Mouse (Mus musculus) kidney, adult 8-10 months (tissue): Measurements from ENCODE around the gene Odf4.
A peak's percentile ranks its signal among the peaks of the same experiment; 100 is the strongest.

Experiments
- DNase-seq, 2 experiments: peaks; one replicate each; pipeline ENCODE4 v3.0.0; 2022

Odf4 gene

DNA sequence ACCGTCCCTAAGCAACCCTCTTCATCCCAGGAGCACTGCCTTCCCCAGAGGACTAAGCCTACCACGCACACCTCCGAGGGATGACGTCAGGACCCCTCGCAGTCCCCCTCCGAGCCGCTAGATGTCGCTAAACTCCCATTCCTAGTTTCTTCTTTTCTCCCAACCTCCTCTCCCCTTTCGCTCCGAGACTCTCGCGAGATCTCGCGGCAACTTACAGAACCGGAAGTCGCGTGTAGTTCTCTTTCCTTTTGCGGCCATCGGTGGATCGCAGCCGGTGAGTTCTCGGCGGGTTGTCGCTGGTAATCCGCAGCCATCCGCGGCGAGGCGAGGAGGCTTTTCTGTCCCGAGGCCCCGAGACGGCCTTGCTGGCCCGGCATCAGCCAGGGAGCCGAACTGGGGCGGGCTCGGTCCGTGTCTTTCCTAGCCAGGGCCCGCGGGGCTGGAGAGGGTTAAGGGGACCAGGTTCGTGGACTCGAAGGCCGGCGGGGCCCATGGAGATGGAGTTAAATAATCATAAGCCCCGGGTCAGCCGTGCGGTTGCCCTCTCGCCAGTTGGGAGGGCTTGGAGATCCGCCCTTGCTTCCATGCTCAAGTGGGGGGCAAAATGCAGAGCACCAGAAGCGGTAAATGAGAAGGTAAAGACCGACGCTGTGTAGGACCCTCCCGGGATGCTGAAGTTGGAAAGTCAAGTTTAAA lies 25.4 kb downstream of the Odf4 start, which contains the start of gene Rpl26:
Gene Rpl26, plus strand, starts transcription at position 233 of the 696 bp plus-strand sequence.
- peak; percentile 97 to 100 for DNase-seq

DNA sequence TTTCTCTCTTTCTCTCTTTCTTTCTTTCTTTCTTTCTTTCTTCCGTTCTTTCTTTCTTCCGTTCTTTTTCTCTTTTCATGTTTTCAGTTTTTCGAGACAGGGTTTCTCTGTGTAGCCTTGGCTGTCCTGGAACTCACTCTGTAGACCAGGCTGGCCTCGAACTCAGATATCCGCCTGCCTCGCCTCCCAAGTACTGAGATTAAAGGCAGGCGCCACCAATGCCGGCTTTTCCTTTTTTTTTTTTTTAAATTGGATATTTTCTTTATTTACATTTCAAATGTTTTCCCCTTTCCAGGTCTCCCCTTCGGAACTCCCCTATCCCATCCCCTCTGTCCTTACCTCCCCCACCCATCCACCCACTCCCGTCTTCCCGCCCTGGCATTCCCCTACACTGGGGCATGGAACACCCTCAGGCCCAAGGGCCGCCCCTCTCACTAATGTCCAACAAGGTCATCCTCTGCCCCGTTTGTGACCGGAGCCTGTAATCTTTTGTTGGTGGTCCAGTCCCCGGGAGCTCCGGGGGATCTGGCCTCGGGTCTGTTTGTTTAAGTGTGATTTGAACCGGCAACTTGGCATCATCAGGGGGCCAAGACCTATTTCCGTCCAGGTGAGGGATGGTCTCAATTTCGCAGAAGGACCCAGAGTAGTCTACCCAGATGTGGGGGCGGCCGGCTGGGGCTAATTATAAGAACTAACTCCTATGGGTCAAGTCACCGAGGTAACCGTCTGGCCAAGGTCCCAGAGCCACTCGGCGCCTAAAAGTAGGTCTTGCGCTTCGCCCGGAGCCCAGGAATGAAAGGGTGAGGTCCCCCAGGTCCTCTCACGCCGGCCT lies 26.1 kb downstream of the Odf4 start:
- peak in 1 of 2 experiments; percentile 30 for DNase-seq

DNA sequence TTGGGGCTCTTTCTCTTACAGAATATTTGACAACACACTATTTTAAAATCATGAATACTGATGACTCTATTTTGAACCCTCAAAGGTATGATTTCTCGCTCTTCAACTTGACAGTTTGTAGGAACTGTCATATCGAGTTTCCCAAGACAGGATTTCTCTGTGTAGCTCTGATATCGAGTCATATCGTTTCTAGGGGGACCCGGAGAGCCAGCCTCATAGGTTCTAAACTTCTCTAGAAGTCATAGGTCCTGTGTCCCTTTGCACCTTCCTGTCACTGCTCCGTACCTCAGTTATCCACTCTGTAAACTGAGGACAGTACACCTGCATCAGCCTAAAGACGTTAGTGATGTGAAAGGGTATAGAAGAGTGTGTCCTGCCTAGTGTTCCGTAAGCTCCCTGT lies 27.1 kb downstream of the Odf4 start:
- DNase-seq: no peak

DNA sequence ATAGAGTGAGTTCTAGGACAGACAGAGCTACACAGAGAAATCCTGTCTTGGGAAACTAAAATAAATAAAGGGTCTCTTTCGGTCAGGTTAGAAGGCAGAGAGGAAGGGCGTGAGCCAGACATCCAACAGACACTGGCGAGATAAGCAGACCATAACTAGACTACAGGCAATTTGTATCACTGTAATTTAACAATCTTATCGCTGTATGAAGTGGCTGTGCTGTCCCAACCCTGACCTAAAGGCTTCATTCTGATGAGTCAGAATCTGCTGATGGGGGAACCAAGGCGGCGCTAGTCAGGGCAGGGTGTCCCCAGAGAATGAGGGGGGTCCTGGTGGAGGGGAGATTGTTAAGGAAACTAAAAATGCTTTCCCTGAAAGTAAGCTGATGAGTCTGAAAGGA lies 28.1 kb downstream of the Odf4 start:
- no peak for DNase-seq

DNA sequence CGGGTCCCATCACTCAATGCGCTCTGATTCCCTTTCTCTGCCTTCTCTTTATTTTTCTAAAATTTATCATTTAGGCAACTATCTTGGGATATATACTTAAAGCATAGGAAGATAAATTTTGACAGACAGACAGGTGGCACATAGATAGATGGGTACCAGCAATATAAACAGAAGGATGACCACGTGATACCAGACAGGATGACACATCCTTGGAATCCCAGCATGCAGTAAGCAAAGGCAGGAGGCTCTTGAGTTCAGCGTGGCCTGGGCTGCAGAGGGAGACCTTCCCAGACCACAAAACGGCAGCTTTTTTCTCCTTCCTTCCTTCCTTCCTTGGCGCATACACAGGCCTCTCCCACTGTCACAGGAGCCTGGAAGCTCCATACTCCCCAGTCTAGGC lies 29.0 kb downstream of the Odf4 start:
- no peak for DNase-seq

DNA sequence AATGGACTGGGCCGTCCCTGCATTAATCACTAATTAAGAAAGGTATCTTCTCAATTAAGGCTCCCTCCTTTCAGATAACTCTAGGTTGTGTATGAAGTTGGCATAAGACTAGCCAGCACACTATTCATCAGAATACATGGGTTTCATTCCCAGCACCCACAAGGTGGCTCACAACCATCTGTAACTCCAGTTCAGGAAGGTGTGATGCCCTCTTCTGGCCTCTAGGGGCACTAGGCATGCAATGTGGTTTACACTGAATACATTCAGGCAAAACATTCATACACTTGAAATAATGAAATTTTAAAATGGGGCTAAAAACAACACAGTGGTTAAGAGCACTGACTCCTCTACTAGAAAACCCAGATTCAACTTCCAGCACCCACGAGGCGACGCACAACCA lies 29.8 kb downstream of the Odf4 start:
- peak; percentile 39 to 52 for DNase-seq

DNA sequence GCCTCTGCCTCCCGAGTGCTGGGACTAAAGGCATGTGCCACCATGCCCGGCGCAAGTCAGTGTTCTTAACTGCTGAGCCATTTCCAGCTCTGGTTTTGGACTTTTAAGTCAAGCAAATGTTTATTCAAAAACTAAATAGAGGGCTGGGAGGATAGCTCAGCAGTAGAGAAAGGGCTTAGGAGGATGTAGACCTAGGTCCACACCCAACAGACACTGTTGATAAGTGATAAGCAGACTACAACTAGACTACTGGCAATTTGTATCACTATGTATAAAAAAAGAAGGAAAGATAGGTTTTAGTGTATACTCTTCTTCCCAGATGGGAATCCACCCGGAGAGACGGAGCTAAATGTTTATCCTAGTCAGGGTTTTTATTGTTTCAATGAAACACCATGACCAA lies 30.6 kb downstream of the Odf4 start:
- DNase-seq: no peak

DNA sequence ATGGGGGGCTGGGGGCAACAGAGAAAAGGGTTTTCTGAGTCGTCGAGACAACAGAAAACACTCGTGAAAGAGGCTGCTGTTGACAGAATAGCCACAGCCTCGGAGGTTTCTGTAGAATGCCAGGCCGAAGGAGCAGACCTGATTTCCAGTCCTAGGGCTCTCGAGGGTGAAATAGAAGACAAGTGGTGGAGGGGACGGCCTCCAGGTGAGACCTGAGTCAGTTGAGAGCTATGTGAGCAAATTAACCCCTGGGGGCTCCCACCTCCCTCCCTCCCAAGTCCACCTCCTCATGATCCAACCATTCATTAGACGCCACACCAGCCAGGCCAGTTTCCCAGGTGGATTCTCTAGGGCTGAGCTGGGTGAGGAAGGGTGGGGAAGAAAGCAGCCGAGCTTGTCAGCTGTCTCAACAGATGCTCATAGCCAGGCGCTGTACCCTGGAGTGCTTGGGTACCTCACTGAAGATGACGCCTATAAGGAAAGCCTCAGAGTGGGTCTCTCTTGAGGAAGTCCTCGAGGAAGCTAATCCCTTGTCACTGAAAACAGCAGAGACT lies 32.9 kb downstream of the Odf4 start:
- no peak for DNase-seq

DNA sequence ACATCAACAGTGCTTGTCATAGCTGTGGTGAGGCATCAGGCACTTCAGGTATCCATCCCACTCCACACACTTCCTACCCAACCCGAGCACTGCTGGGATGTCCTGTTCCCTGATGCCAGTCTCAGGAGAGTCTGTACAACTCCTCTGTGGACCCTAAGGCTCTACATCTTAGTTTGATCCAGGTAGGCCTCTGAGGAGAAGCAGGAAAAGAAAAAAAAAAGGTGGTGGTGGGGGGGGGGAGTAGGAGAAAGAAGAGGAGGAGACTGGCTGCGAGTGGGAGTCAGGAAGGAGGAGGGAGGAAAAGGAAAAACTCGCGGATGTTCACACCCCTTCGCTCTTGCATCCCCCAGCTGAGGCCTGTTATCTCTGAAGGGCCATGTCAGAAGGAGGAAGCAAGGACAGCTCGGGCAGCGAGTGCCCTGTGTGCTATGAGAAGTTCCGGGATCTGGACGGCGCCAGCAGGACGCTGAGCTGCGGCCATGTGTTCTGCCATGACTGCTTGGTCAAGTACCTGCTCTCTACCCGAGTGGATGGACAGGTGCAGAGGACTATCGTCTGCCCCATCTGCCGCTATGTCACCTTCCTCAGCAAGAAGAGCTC lies 34.5 kb downstream of the Odf4 start:
- no peak for DNase-seq

DNA sequence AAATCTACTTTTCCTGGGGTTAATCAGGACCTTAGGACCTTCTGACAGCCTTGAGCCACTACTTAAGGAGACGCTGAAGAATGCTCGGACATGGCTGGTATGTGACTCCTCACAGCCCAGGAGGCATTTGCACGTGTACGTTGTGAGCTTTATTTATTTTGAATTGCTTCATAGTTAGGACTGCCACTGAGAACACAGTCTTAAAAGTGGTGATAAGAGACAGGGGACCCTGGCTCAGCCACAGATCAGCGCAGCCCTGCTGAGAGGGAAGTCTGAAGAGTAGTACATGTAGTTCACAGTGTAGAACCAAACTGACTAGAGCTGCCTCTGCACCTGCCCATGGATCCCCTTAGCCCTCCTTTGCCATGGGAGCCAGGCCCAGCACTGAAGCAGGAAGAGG lies 35.1 kb downstream of the Odf4 start:
- no peak for DNase-seq

DNA sequence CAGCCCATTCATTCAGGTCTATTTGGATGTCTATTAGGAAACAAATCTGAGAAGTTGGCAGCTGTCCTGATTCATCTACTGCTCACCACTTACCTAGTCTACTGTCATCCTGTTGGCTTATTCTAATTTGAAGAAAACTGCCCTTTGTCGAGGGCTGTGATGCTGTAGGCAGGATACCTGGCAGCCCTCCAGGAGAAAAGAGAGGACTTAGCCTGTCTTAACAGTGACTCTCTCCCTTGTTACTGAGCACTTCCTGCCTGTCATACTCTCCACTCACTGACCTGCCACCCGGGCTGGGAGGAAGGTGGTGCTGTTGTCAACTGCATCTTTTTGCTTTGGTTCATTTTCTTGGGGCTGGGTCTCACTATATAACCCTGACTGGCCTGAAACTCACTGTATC lies 36.3 kb downstream of the Odf4 start:
- no peak for DNase-seq

DNA sequence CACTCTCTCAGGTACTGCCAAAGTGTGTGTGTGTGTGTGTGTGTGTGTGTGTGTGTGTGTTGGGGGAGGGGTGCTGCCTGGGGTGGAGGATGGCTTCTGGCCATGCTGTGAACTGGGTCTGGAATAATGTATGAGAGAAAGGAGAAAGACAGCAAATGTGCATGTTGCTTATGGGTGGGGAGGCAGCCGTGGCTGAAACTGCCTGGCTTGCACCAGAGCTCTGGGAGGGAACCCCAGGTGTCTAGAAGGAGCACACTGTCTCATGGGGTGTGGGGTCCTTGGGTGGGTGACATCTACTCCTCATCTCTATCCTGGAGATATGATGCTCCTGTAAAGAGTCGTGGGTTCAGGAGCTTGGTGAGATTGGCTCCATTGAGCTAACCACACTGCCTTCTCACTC lies 38.2 kb downstream of the Odf4 start:
- no peak for DNase-seq

DNA sequence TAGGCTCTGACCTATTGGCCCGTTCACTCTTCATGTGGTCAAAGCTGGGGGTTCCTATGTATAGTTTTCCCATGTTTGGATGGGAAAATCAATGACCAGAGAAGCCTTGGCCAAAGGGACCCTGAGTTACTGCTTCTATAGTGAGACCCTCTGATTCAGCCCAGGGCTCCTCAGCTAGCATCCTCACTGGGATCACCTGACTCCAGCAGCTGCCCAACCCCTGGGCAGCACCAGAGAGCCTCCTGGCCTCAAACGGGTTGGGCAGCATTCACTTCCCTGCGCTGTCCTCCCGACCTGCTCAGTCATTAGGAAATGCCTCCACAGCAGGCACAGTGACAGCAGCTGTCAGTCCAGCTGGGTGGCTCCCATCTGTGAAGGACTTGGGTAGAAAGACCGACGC lies 38.6 kb downstream of the Odf4 start, which contains the start of gene Rnf222:
Gene Rnf222, plus strand, starts transcription at position 301 of the 400 bp plus-strand sequence.
- no peak for DNase-seq

DNA sequence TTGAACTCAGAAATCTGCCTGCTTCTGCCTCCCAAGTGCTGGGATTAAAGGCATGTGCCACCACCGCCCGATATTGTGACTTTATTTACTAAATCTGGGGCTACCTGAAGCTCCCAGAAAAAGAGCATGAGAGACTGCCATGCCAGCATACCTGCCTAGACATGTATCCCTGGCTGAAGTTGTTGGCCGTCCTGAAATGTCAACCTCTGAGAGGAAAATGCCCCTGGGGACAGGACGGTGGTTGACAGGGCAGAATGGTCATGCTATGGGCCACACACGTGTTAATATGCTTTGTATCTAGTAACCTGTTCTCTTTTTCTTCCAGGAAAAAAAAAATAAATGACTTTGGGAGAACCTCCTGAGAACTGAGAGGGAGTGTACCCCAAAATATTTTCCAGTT lies 40.8 kb downstream of the Odf4 start:
- no peak for DNase-seq

DNA sequence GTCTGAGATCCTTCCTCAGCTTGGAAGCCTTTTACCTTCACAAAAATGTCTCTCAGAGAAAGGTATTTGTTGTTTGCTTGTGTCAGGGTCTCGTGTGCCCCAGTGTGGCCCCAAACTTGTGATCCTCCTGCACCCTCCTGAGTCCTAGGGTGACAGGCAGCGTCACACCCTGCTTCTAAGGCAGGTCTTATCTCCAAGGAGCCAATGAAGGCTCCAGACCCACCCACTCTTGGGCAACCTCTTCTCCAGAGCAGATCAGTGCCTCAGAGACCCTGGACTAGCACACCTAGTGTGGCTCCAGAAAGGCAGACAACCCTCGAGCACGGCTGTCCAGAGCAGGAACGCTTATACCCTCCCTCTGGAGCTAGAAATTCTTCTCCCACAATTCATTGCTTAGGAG lies 42.5 kb downstream of the Odf4 start:
- DNase-seq: no peak

DNA sequence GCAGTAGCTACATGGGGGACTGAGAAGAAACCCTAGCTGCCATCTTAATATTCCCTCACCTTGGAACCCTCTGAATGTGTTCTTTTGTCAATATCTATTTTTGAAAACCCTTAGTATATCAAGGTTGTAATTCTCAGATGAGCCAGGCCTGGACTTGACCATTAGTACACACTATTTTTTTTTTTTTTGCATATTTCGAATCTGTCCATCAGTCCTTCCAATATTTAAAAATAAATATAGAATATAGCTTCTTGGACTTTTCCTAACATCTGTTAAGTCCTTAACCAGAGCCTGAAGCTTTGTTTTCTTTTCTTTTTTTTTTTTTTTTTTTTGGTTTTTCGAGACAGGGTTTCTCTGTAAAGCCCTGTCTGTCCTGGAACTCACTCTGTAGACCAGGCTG lies 43.0 kb downstream of the Odf4 start:
- no peak for DNase-seq

DNA sequence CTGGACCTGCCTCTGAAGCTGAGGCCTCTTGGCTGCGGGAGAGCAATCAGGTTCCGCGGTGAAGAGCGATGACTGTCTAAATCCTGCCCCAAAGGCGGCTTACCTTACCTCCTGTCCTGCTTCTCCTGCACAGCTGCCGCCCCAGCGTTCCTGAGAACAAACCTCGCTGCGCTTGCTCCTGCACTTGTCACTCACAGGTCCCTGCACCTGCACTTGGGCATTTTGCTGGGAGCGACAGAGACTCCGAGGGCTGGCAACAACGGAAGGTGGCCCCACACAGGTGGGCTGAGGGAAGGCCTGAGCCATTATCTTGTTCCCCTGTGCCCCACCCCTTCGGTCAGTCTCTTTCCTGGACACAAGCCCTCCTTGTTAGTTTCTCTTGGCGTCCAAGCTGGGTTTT lies 44.8 kb downstream of the Odf4 start:
- no peak for DNase-seq

DNA sequence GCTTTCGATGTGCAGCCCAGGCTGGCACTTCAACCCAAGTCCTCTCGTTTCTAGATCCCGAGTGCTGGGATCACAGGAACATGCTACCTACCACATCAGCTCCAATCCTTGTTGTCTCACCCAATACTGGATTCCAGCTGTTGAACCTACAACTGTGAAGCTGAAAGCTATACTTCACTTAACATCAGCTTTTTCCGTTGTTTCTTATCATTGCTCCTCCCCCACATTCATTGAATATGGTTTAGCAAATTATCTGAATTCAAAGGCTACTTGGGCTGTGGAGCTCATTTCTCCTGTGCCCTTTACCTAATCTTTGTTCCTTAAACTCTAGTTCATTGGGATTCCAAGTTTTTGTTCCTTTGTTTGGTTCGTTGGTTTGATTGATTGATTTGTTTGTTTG lies 48.1 kb downstream of the Odf4 start:
- DNase-seq: no peak

DNA sequence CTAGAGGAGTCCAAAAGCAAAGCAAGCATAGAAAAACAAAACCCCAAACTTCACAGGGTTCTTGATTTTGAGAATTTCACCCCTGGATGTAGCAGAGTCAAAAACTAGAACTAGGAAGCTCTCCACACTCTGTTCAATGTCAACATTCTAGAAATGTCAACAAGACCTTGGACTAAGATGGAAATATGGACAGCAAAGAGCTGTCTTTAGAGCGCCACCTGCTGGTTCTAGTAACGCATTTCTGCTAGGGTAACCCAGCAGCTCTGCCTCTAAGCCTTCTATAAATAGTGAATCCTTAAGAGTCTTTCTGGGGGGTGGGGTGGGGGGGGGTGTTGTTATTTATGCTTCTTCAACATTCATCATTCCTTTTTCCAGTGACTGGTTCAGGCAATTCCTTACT lies 52.0 kb downstream of the Odf4 start:
- DNase-seq: peak; percentile 47 to 68
